Mouse (Mus musculus) layer of hippocampus, adult 9-11 months (tissue): ENCODE data around the gene Ndufb5.
"Not testable (repeated sequence)": the region's sequence is repeated elsewhere in the genome, so short reads cannot be mapped to it uniquely, and the experiment has no call there.

Source experiments
- DNase-seq: peaks from one replicate; pipeline ENCODE4 v3.0.0; 2022

Gene Ndufb5

GRCm38 (mm10) chr3:32737172-32737655 is 424 bp downstream of the Ndufb5 start, which contains the start of gene Mrpl47:
Gene Mrpl47, minus strand, starts transcription at chr3:32737605.
- no peak for DNase-seq

- DNase-seq: no peak
Observed at GRCm38 (mm10) chr3:32738549-32738948, 1.8 kb downstream of the Ndufb5 start.

- DNase-seq: no peak
Observed at GRCm38 (mm10) chr3:32742276-32742780, 5.5 kb downstream of the Ndufb5 start.

- DNase-seq: no peak
Observed at GRCm38 (mm10) chr3:32745001-32745400, 8.2 kb downstream of the Ndufb5 start.

- DNase-seq: not testable (repeated sequence)
Observed at GRCm38 (mm10) chr3:32745426-32745825, 8.6 kb downstream of the Ndufb5 start.

- DNase-seq: no peak
Observed at GRCm38 (mm10) chr3:32748384-32748783, 11.6 kb downstream of the Ndufb5 start.

GRCm38 (mm10) chr3:32749820-32750579 is 13.2 kb downstream of the Ndufb5 start:
- no peak for DNase-seq

GRCm38 (mm10) chr3:32754384-32754915 is 17.7 kb downstream of the Ndufb5 start:
- DNase-seq: no peak

GRCm38 (mm10) chr3:32759212-32759611 is 22.4 kb downstream of the Ndufb5 start:
- DNase-seq: no peak

- no peak for DNase-seq
Observed at GRCm38 (mm10) chr3:32762962-32763361, 26.2 kb downstream of the Ndufb5 start.

GRCm38 (mm10) chr3:32763902-32764301 is 27.1 kb downstream of the Ndufb5 start:
- DNase-seq: no peak

- DNase-seq: no peak
Observed at GRCm38 (mm10) chr3:32770781-32771180, 34.0 kb downstream of the Ndufb5 start.
